Mouse (Mus musculus): ENCODE measurements around the gene Zrsr1.

DNA sequence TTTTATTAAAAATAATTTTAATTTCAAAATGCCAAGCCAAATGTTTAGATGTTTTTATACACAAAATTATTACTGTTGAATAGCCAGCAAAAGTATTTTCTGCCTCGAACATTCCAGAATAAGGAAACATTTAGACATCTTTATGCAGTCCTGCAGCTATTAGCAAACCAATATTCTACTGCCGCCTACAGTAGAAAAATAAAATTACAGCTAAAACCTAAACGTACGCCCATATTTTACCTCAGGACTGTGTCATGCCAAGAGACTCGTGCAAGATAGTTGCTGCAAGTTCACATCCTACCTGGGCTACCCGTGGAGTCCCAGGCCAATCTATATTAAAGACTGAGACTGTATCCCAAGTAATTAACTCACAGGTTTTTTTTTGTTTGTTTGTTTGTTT is 2.3 kb upstream of the Zrsr1 start:
- TF ChIP-seq TAL1 (IDR thresholded peaks at IDR 0.05; ENCODE audit: low read length), result no peak
- TF ChIP-seq GATA1 (IDR thresholded peaks at IDR 0.05; ENCODE audit: low read length), result no peak
